Mouse (Mus musculus) G1E (cell line): ENCODE measurements around the gene Grid2.

Experiments used
- CTCF ChIP-seq: IDR thresholded peaks from 2 replicates; pipeline ENCODE4 v1.5.1; 2012; ENCODE audit warnings: low read depth, low read length, inconsistent platforms, mixed read lengths
- GATA1 ChIP-seq: IDR thresholded peaks from 2 replicates; pipeline ENCODE4 v1.6.1; 2012; ENCODE audit warnings: borderline replicate concordance, low read length, inconsistent platforms, mixed read lengths
- POLR2AphosphoS5 ChIP-seq: IDR thresholded peaks from 2 replicates; pipeline ENCODE4 v1.6.1; 2012; ENCODE audit warnings: low read depth, low read length, inconsistent platforms; ENCODE audit not compliant: insufficient replicate concordance
- TAL1 ChIP-seq: conservative IDR thresholded peaks from 2 replicates; pipeline ENCODE4 v1.6.1; 2012; ENCODE audit warnings: low read depth, low read length, inconsistent platforms, mixed read lengths

GRCm38 (mm10) chr6:64736317-64736716 is 1480.6 kb downstream of the Grid2 start:
- no peak for TF ChIP-seq CTCF
- no peak for TF ChIP-seq GATA1
- no peak for TF ChIP-seq POLR2AphosphoS5
- no peak for TF ChIP-seq TAL1
